Mouse (Mus musculus) cerebellum, adult 2 months (tissue): ENCODE data around the gene D5Ertd579e.

Experiments
- CTCF ChIP-seq: fragments of 200-500 bp; IDR thresholded peaks from 2 replicates; pipeline ENCODE4 v1.5.1; 2011; ENCODE audit warnings: low read depth, mild to moderate bottlenecking, control low read depth, low read length, moderate library complexity, borderline replicate concordance; ENCODE audit not compliant: insufficient read depth
- POLR2A ChIP-seq: fragments of 200-500 bp; IDR thresholded peaks from 2 replicates; pipeline ENCODE4 v1.6.1; 2011; ENCODE audit warnings: low read length, control low read depth, borderline replicate concordance; ENCODE audit not compliant: insufficient read depth

- no peak for TF ChIP-seq POLR2A
- no peak for TF ChIP-seq CTCF
Observed at GRCm38 (mm10) chr5:36696504-36697300, 878 bp upstream of the D5Ertd579e start.
